Mouse (Mus musculus) lung, postnatal 36 days (tissue): ENCODE measurements around the gene Obox7.
"Not testable (repeated sequence)": the region's sequence is repeated elsewhere in the genome, so short reads cannot be mapped to it uniquely, and the experiment has no call there.

Experiments
- DNase-seq: peaks from one replicate; pipeline ENCODE4 v3.0.0; 2022; ENCODE audit warnings: mixed read lengths

Obox7 gene

GRCm38 (mm10) chr7:14659196-14659595, at the start of gene Obox7:
TSS of gene Obox7 (plus strand) at chr7:14659496.
- not testable (repeated sequence) for DNase-seq

GRCm38 (mm10) chr7:14622556-14623542, 36.4 kb upstream of the Obox7 start:
- DNase-seq, result peak; percentile 20
